Mouse (Mus musculus) embryonic facial prominence, embryonic 14.5 days (tissue): ENCODE measurements at regions not wholly inside any gene's neighbourhood (a gene's known extent, or its start where the extent isn't known, plus 50 kb on each side); places are given as distances from the start of the nearest gene placed in this dataset.

Experiments
- ATAC-seq: fragments of 200-750 bp; cut with Nextera tagmentation; 2 replicates; pipeline ENCODE4 v1.8.0; 2017; ENCODE audit warnings: low read depth, moderate number of reproducible peaks, moderate TSS enrichment
- DNase-seq: peaks from one replicate; pipeline ENCODE4 v3.0.0-alpha.2; 2015; ENCODE audit warnings: low spot score
- H3K27ac ChIP-seq: fragments of 300-500 bp; sonication (generic); replicated peaks from 2 replicates; pipeline ENCODE4 v1.5.1; 2014; ENCODE audit warnings: low read depth, mild to moderate bottlenecking, low read length, moderate library complexity
- H3K27me3 ChIP-seq: fragments of 300-500 bp; sonication (generic); replicated peaks from 2 replicates; pipeline ENCODE4 v1.6.1; 2014; ENCODE audit warnings: low read length; ENCODE audit not compliant: control insufficient read depth, insufficient read depth
- H3K36me3 ChIP-seq: fragments of 300-500 bp; sonication (generic); 2 replicates; pipeline ENCODE4 v1.6.1; 2014; ENCODE audit warnings: low read length, mixed read lengths; ENCODE audit not compliant: control insufficient read depth, insufficient read depth
- H3K4me1 ChIP-seq: fragments of 300-500 bp; sonication (generic); 2 replicates; pipeline ENCODE4 v1.6.1; 2014; ENCODE audit warnings: antibody characterized with exemption, low read length; ENCODE audit not compliant: control insufficient read depth, insufficient read depth
- H3K4me2 ChIP-seq: fragments of 300-500 bp; sonication (generic); 2 replicates; pipeline ENCODE4 v1.6.1; 2014; ENCODE audit warnings: low read depth, mild to moderate bottlenecking, low read length, moderate library complexity, mixed read lengths
- H3K4me3 ChIP-seq: fragments of 300-500 bp; sonication (generic); 2 replicates; pipeline ENCODE4 v1.5.1; 2014; ENCODE audit warnings: low read depth, mild to moderate bottlenecking, low read length
- H3K9ac ChIP-seq: fragments of 300-500 bp; sonication (generic); 2 replicates; pipeline ENCODE4 v1.6.1; 2014; ENCODE audit warnings: low read depth, mild to moderate bottlenecking, low read length, moderate library complexity, mixed read lengths
- H3K9me3 ChIP-seq: fragments of 300-500 bp; sonication (generic); 2 replicates; pipeline ENCODE4 v1.6.1; 2016; ENCODE audit warnings: low read length; ENCODE audit not compliant: control insufficient read depth
- WGBS: fragments of 180-500 bp; shearing (Covaris S2); extraction: QIAGEN DNeasy Blood & Tissue Kit; methylation state at CpG from one replicate; pipeline ENCODE4 v1.1.7; 2014; 5-methylcytosine and 5-hydroxymethylcytosine counted together

- Histone ChIP-seq H3K9ac (no peak overlapping the region), H3K27ac (no peak overlapping the region)
Measured at GRCm38 (mm10) chr2:50687672-50688151, 391.1 kb upstream of the Mmadhc start.

GRCm38 (mm10) chr2:50687222-50687621 lies 390.6 kb upstream of the Mmadhc start:
- no peak overlapping the region for H3K27ac ChIP-seq

More at GRCm38 (mm10) chr2:50687672-50688151, 391.1 kb upstream of the Mmadhc start:
- Histone ChIP-seq H3K4me2 (no peak overlapping the region), H3K9me3 (no peaks in the 10 kb centered on the region), H3K4me1 (no peaks in the 10 kb centered on the region), H3K36me3 (no peaks in the 10 kb centered on the region), H3K4me3 (no peak overlapping the region), H3K27me3 (no peaks in the 10 kb centered on the region)
- 55% methylated on average over 10 of the region's 10 CpGs for WGBS
- DNase-seq (peak; percentile 42), ATAC-seq (no peak)

GRCm38 (mm10) chr2:50677456-50677855 lies 380.9 kb upstream of the Mmadhc start:
- no peak overlapping the region for H3K9ac ChIP-seq
- H3K27ac ChIP-seq = no peak overlapping the region
- no peak overlapping the region for H3K4me3 ChIP-seq
- WGBS = 75% methylated on average over 1 of the region's 1 CpGs
- H3K4me1 ChIP-seq = no peaks in the 10 kb centered on the region
- H3K4me2 ChIP-seq = no peak overlapping the region
- H3K36me3 ChIP-seq = no peaks in the 10 kb centered on the region
- H3K9me3 ChIP-seq = no peaks in the 10 kb centered on the region
- DNase-seq (no peak), ATAC-seq (no peak)
- H3K27me3 ChIP-seq = no peaks in the 10 kb centered on the region

More at GRCm38 (mm10) chr2:50687222-50687621, 390.6 kb upstream of the Mmadhc start:
- no peak overlapping the region for H3K9ac ChIP-seq
- no peaks in the 10 kb centered on the region for H3K27me3 ChIP-seq
- peak; percentile 90 for ATAC-seq
- H3K4me1 ChIP-seq = no peaks in the 10 kb centered on the region
- DNase-seq = peak; percentile 83
- no peaks in the 10 kb centered on the region for H3K9me3 ChIP-seq
- no peak overlapping the region for H3K4me2 ChIP-seq
- H3K36me3 ChIP-seq = no peaks in the 10 kb centered on the region
- H3K4me3 ChIP-seq = no peak overlapping the region
- WGBS = 27% methylated on average over 5 of the region's 5 CpGs

GRCm38 (mm10) chr2:50675736-50676550 lies 379.3 kb upstream of the Mmadhc start:
- Histone ChIP-seq H3K36me3 (no peaks in the 10 kb centered on the region), H3K9ac (no peak overlapping the region), H3K4me2 (no peak overlapping the region), H3K27me3 (no peaks in the 10 kb centered on the region), H3K4me3 (no peak overlapping the region), H3K4me1 (no peaks in the 10 kb centered on the region), H3K27ac (no peak overlapping the region), H3K9me3 (no peaks in the 10 kb centered on the region)
- DNase-seq = peak; percentile 16
- ATAC-seq = no peak
- WGBS = 74% methylated on average over 7 of the region's 7 CpGs

- H3K4me1 ChIP-seq = no peaks in the 10 kb centered on the region
- WGBS = 87% methylated on average over 3 of the region's 3 CpGs
- no peak overlapping the region for H3K9ac ChIP-seq
- H3K4me2 ChIP-seq = no peak overlapping the region
- H3K9me3 ChIP-seq = no peaks in the 10 kb centered on the region
- H3K27me3 ChIP-seq = no peaks in the 10 kb centered on the region
- no peak overlapping the region for H3K27ac ChIP-seq
- ATAC-seq = no peak
- no peak for DNase-seq
- no peak overlapping the region for H3K4me3 ChIP-seq
- H3K36me3 ChIP-seq = no peaks in the 10 kb centered on the region
Measured at GRCm38 (mm10) chr2:50674856-50675175, 378.2 kb upstream of the Mmadhc start.

- 78% methylated on average over 7 of the region's 7 CpGs for WGBS
- Histone ChIP-seq H3K27ac (no peak overlapping the region), H3K4me1 (no peaks in the 10 kb centered on the region), H3K9me3 (no peaks in the 10 kb centered on the region), H3K36me3 (no peaks in the 10 kb centered on the region), H3K4me3 (no peak overlapping the region), H3K9ac (no peak overlapping the region), H3K4me2 (no peak overlapping the region), H3K27me3 (no peaks in the 10 kb centered on the region)
- no peak for DNase-seq
- ATAC-seq = no peak
Measured at GRCm38 (mm10) chr2:50674151-50674855, 377.7 kb upstream of the Mmadhc start.

- Histone ChIP-seq H3K36me3 (no peaks in the 10 kb centered on the region), H3K4me2 (no peak overlapping the region), H3K9me3 (0 out of 2 replicates have a peak, but pooled peaks cover 4% of the 10 kb centered on the region), H3K27ac (no peak overlapping the region), H3K9ac (no peak overlapping the region), H3K27me3 (no peaks in the 10 kb centered on the region), H3K4me3 (no peak overlapping the region), H3K4me1 (no peaks in the 10 kb centered on the region)
- DNase-seq (no peak), ATAC-seq (no peak)
Measured at GRCm38 (mm10) chr2:50669297-50669696, 372.7 kb upstream of the Mmadhc start.

- WGBS = 69% methylated on average over 1 of the region's 1 CpGs
- DNase-seq (no peak), ATAC-seq (no peak)
- Histone ChIP-seq H3K36me3 (no peaks in the 10 kb centered on the region), H3K9me3 (0 out of 2 replicates have a peak, but pooled peaks cover 4% of the 10 kb centered on the region), H3K27me3 (no peaks in the 10 kb centered on the region), H3K4me2 (no peak overlapping the region), H3K4me1 (no peaks in the 10 kb centered on the region), H3K4me3 (no peak overlapping the region), H3K27ac (no peak overlapping the region), H3K9ac (no peak overlapping the region)
Measured at GRCm38 (mm10) chr2:50668789-50669188, 372.2 kb upstream of the Mmadhc start.
